Mouse (Mus musculus): ENCODE data around the gene Pou6f2. TPM values are rescaled to one million over a fixed set of nuclear protein-coding genes. Genes with fewer than 3 reads are reported as not detected.

The Pou6f2 gene
- polyA plus RNA-seq, 1 experiment: not detected

DNA sequence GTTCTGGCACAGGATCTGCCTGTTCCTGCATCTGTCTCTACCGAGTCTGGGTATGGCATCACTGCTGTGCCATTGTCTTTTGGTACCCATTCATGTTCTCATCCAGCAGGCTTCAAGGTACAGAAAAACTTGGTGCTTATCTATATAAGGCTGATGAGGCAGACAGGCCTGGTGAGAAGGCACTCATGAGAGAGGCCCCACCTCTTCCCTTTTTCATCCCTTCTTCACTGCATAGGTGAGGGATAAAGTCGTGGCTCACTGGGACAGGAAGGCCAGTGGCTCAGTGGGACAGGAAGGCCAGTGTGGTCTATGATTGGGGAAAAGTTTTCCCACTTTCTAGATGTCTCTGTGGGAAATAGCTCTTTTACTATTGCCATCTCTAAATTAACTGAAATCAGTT lies 263.8 kb downstream of the Pou6f2 start:
- no peak for TF ChIP-seq MYOD1 (IDR thresholded peaks at IDR 0.05; ENCODE audit: control insufficient read depth in 1 of 3, insufficient read length in 2 of 3, low read depth in 2 of 3)
- no peak for TF ChIP-seq REST (IDR thresholded peaks at IDR 0.05; ENCODE audit: insufficient read depth, insufficient read length)
- no peak for TF ChIP-seq USF1 (IDR thresholded peaks at IDR 0.05; ENCODE audit: low read depth)
- no peak for TF ChIP-seq TCF3 (IDR thresholded peaks at IDR 0.05; ENCODE audit: insufficient read length, low read depth)
- TF ChIP-seq SRF (IDR thresholded peaks at IDR 0.05; ENCODE audit: control insufficient read depth, insufficient read length, low read depth): no peak
- TF ChIP-seq POLR2A (IDR thresholded peaks at IDR 0.05; ENCODE audit: insufficient read length, low read depth): no peak
- TF ChIP-seq MYOG (IDR thresholded peaks at IDR 0.05; ENCODE audit: control insufficient read depth in 1 of 3, insufficient read depth in 1 of 3, insufficient read length in 2 of 3, low read depth in 2 of 3): no peak
- TF ChIP-seq E2F4 (IDR thresholded peaks at IDR 0.05; ENCODE audit: insufficient read depth): no peak
- no peak for TF ChIP-seq CEBPB (IDR thresholded peaks at IDR 0.05; ENCODE audit: insufficient read depth, poor library complexity, severe bottlenecking)
- TF ChIP-seq POLR2AphosphoS2 (IDR thresholded peaks at IDR 0.05; ENCODE audit: insufficient read length, low read depth): no peak
- no peak for TF ChIP-seq TCF12 (IDR thresholded peaks at IDR 0.05; ENCODE audit: insufficient read depth, poor library complexity, severe bottlenecking)
- TF ChIP-seq MAX (IDR thresholded peaks at IDR 0.05; ENCODE audit: low read depth): no peak

DNA sequence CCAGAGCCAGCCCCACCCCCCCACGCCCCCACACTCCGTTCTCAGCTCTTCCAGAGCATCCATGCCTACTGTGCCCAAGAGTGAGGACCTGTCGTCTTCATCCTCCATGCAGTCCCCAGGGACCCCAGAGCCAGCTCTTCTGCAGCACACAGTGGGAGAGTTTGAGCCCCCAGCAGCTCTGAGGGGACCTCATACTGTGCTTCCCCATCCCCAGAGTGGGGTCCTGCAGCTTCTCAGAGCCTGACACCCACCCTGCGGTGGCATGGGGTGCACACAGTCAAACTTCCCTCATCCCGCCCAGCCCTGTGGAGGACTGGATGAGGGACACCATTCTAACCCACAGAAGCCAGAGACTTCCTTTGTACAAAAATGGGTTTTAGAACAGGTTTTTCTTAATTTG lies 264.3 kb downstream of the Pou6f2 start:
- Histone ChIP-seq H3K36me3 (ENCODE audit: control insufficient read depth, insufficient read depth) (no peaks in the 10 kb centered on the region), H3K27me3 (ENCODE audit: control insufficient read depth, insufficient read depth, insufficient read length) (no peaks in the 10 kb centered on the region), H3ac (ENCODE audit: control insufficient read depth, insufficient read length) (no peak overlapping the region), H3K4me3 (no peak overlapping the region), H3K4me2 (ENCODE audit: low read depth) (no peak overlapping the region), H3K79me2 (ENCODE audit: control insufficient read depth, insufficient read depth) (no peaks in the 10 kb centered on the region)
- TF ChIP-seq MYOG (IDR thresholded peaks at IDR 0.05; ENCODE audit: control insufficient read depth in 1 of 3, insufficient read depth in 1 of 3, insufficient read length in 2 of 3, low read depth in 2 of 3): no peak
- TF ChIP-seq TCF3 (IDR thresholded peaks at IDR 0.05; ENCODE audit: insufficient read length, low read depth): no peak
- no peak for TF ChIP-seq MYOD1 (IDR thresholded peaks at IDR 0.05; ENCODE audit: control insufficient read depth in 1 of 3, insufficient read length in 2 of 3, low read depth in 2 of 3)
- TF ChIP-seq REST (IDR thresholded peaks at IDR 0.05; ENCODE audit: insufficient read depth, insufficient read length): no peak
- no peak for TF ChIP-seq MAX (IDR thresholded peaks at IDR 0.05; ENCODE audit: low read depth)
- no peak for TF ChIP-seq USF1 (IDR thresholded peaks at IDR 0.05; ENCODE audit: low read depth)
- no peak for TF ChIP-seq E2F4 (IDR thresholded peaks at IDR 0.05; ENCODE audit: insufficient read depth)
- no peak for TF ChIP-seq CEBPB (IDR thresholded peaks at IDR 0.05; ENCODE audit: insufficient read depth, poor library complexity, severe bottlenecking)
- TF ChIP-seq POLR2AphosphoS2 (IDR thresholded peaks at IDR 0.05; ENCODE audit: insufficient read length, low read depth): no peak
- no peak for TF ChIP-seq POLR2A (IDR thresholded peaks at IDR 0.05; ENCODE audit: insufficient read length, low read depth)
- TF ChIP-seq TCF12 (IDR thresholded peaks at IDR 0.05; ENCODE audit: insufficient read depth, poor library complexity, severe bottlenecking): no peak
- TF ChIP-seq SRF (IDR thresholded peaks at IDR 0.05; ENCODE audit: control insufficient read depth, insufficient read length, low read depth): no peak

More for the DNA sequence above, 263.8 kb downstream of the Pou6f2 start:
- H3K79me2 ChIP-seq (ENCODE audit: control insufficient read depth, insufficient read depth): no peaks in the 10 kb centered on the region
- no peak overlapping the region for H3K4me3 ChIP-seq
- no peak overlapping the region for H3K4me2 ChIP-seq (ENCODE audit: low read depth)
- H3ac ChIP-seq (ENCODE audit: control insufficient read depth, insufficient read length): no peak overlapping the region
- H3K27me3 ChIP-seq (ENCODE audit: control insufficient read depth, insufficient read depth, insufficient read length): no peaks in the 10 kb centered on the region
- no peaks in the 10 kb centered on the region for H3K36me3 ChIP-seq (ENCODE audit: control insufficient read depth, insufficient read depth)

DNA sequence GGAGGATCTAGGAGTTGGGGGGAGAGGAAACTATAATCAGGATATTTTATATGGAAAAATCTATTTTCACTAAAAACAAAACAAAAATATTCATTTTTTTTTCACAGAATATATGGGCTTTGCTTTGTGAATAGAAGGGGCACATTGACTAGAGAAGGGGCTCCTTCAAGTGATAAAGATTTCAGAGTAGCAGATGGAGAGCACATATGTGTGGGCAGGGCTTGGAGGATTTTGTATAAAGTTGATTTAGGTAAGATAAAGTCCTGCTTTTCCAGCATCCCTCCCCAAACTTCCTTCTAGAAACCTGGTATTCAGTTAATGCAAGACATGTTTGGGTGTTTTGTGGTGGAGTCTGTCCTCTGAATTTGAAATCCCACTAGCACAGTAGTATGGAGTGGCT lies 266.2 kb downstream of the Pou6f2 start:
- H3K4me2 ChIP-seq (ENCODE audit: low read depth): no peak overlapping the region
- no peak overlapping the region for H3ac ChIP-seq (ENCODE audit: control insufficient read depth, insufficient read length)
- H3K4me3 ChIP-seq: no peak overlapping the region
- H3K79me2 ChIP-seq (ENCODE audit: control insufficient read depth, insufficient read depth): no peaks in the 10 kb centered on the region
- H3K27me3 ChIP-seq (ENCODE audit: control insufficient read depth, insufficient read depth, insufficient read length): no peaks in the 10 kb centered on the region
- no peaks in the 10 kb centered on the region for H3K36me3 ChIP-seq (ENCODE audit: control insufficient read depth, insufficient read depth)
- TF ChIP-seq REST (IDR thresholded peaks at IDR 0.05; ENCODE audit: insufficient read depth, insufficient read length): no peak
- no peak for TF ChIP-seq MAX (IDR thresholded peaks at IDR 0.05; ENCODE audit: low read depth)
- no peak for TF ChIP-seq MYOG (IDR thresholded peaks at IDR 0.05; ENCODE audit: control insufficient read depth in 1 of 3, insufficient read depth in 1 of 3, insufficient read length in 2 of 3, low read depth in 2 of 3)
- no peak for TF ChIP-seq TCF12 (IDR thresholded peaks at IDR 0.05; ENCODE audit: insufficient read depth, poor library complexity, severe bottlenecking)
- TF ChIP-seq TCF3 (IDR thresholded peaks at IDR 0.05; ENCODE audit: insufficient read length, low read depth): no peak
- TF ChIP-seq CEBPB (IDR thresholded peaks at IDR 0.05; ENCODE audit: insufficient read depth, poor library complexity, severe bottlenecking): no peak
- no peak for TF ChIP-seq E2F4 (IDR thresholded peaks at IDR 0.05; ENCODE audit: insufficient read depth)
- no peak for TF ChIP-seq MYOD1 (IDR thresholded peaks at IDR 0.05; ENCODE audit: control insufficient read depth in 1 of 3, insufficient read length in 2 of 3, low read depth in 2 of 3)
- no peak for TF ChIP-seq POLR2AphosphoS2 (IDR thresholded peaks at IDR 0.05; ENCODE audit: insufficient read length, low read depth)
- TF ChIP-seq SRF (IDR thresholded peaks at IDR 0.05; ENCODE audit: control insufficient read depth, insufficient read length, low read depth): no peak
- TF ChIP-seq USF1 (IDR thresholded peaks at IDR 0.05; ENCODE audit: low read depth): no peak
- no peak for TF ChIP-seq POLR2A (IDR thresholded peaks at IDR 0.05; ENCODE audit: insufficient read length, low read depth)

DNA sequence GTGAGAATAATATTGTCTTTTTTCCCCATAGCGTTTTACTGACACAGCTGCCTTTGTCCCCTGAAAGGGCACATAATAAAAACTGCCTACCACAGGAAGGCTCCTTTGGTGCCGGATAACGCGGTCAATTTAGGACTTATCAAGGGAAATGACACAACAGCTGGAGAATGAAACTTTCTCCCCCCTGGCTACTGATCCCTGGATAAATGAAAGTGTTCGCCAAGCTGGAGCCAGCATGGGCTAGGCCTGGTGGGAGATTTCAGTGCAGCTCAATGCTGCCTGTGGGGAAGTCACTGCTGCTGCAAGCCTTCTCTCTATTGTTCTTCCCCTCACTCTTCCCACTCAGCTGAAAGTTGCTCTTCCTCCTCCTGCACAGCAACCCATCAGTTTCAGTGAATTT lies 267.8 kb downstream of the Pou6f2 start:
- Histone ChIP-seq H3K4me3 (no peak overlapping the region), H3ac (ENCODE audit: control insufficient read depth, insufficient read length) (no peak overlapping the region), H3K36me3 (ENCODE audit: control insufficient read depth, insufficient read depth) (no peaks in the 10 kb centered on the region), H3K27me3 (ENCODE audit: control insufficient read depth, insufficient read depth, insufficient read length) (no peaks in the 10 kb centered on the region), H3K4me2 (ENCODE audit: low read depth) (peak overlapping the region; percentile 9), H3K79me2 (ENCODE audit: control insufficient read depth, insufficient read depth) (no peaks in the 10 kb centered on the region)
- no peak for TF ChIP-seq SRF (IDR thresholded peaks at IDR 0.05; ENCODE audit: control insufficient read depth, insufficient read length, low read depth)
- TF ChIP-seq REST (IDR thresholded peaks at IDR 0.05; ENCODE audit: insufficient read depth, insufficient read length): no peak
- no peak for TF ChIP-seq USF1 (IDR thresholded peaks at IDR 0.05; ENCODE audit: low read depth)
- no peak for TF ChIP-seq TCF12 (IDR thresholded peaks at IDR 0.05; ENCODE audit: insufficient read depth, poor library complexity, severe bottlenecking)
- no peak for TF ChIP-seq CEBPB (IDR thresholded peaks at IDR 0.05; ENCODE audit: insufficient read depth, poor library complexity, severe bottlenecking)
- TF ChIP-seq E2F4 (IDR thresholded peaks at IDR 0.05; ENCODE audit: insufficient read depth): no peak

DNA sequence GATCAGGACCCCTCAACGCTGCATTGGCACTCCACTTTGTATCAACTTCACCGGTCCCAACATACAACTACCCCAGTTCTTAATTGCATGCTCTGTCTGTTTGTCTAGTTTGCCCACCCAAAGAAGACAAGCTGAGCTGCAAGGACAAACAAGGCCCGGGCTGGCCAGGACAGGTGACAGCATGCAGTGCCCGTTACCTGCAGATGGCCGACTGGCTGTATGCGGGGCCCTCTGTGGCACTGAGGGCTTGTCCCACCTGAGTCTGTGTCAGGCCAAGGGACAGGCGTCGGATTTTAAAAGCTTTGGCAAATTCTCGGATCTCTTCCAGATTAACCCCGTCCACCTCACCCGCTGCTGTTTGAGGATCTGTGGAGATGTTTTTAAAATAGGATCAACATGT lies 268.7 kb downstream of the Pou6f2 start:
- H3K36me3 ChIP-seq (ENCODE audit: control insufficient read depth, insufficient read depth): no peaks in the 10 kb centered on the region
- TF ChIP-seq REST (IDR thresholded peaks at IDR 0.05; ENCODE audit: insufficient read depth, insufficient read length) (no peak), SRF (IDR thresholded peaks at IDR 0.05; ENCODE audit: control insufficient read depth, insufficient read length, low read depth) (no peak), POLR2A (IDR thresholded peaks at IDR 0.05; ENCODE audit: insufficient read length, low read depth) (no peak), CEBPB (IDR thresholded peaks at IDR 0.05; ENCODE audit: insufficient read depth, poor library complexity, severe bottlenecking) (no peak), MAX (IDR thresholded peaks at IDR 0.05; ENCODE audit: low read depth) (no peak), E2F4 (IDR thresholded peaks at IDR 0.05; ENCODE audit: insufficient read depth) (no peak), TCF12 (IDR thresholded peaks at IDR 0.05; ENCODE audit: insufficient read depth, poor library complexity, severe bottlenecking) (no peak), MYOG (IDR thresholded peaks at IDR 0.05; ENCODE audit: control insufficient read depth in 1 of 3, insufficient read depth in 1 of 3, insufficient read length in 2 of 3, low read depth in 2 of 3) (no peak), POLR2AphosphoS2 (IDR thresholded peaks at IDR 0.05; ENCODE audit: insufficient read length, low read depth) (no peak), USF1 (IDR thresholded peaks at IDR 0.05; ENCODE audit: low read depth) (no peak), TCF3 (IDR thresholded peaks at IDR 0.05; ENCODE audit: insufficient read length, low read depth) (no peak), MYOD1 (IDR thresholded peaks at IDR 0.05; ENCODE audit: control insufficient read depth in 1 of 3, insufficient read length in 2 of 3, low read depth in 2 of 3) (no peak)

More for the DNA sequence above, 268.7 kb downstream of the Pou6f2 start:
- H3K4me3 ChIP-seq: no peak overlapping the region
- no peak overlapping the region for H3K4me2 ChIP-seq (ENCODE audit: low read depth)
- H3ac ChIP-seq (ENCODE audit: control insufficient read depth, insufficient read length): no peak overlapping the region
- no peaks in the 10 kb centered on the region for H3K27me3 ChIP-seq (ENCODE audit: control insufficient read depth, insufficient read depth, insufficient read length)
- no peaks in the 10 kb centered on the region for H3K79me2 ChIP-seq (ENCODE audit: control insufficient read depth, insufficient read depth)
